Mouse (Mus musculus): ENCODE results near the gene Ivd.

The Ivd gene

DNA sequence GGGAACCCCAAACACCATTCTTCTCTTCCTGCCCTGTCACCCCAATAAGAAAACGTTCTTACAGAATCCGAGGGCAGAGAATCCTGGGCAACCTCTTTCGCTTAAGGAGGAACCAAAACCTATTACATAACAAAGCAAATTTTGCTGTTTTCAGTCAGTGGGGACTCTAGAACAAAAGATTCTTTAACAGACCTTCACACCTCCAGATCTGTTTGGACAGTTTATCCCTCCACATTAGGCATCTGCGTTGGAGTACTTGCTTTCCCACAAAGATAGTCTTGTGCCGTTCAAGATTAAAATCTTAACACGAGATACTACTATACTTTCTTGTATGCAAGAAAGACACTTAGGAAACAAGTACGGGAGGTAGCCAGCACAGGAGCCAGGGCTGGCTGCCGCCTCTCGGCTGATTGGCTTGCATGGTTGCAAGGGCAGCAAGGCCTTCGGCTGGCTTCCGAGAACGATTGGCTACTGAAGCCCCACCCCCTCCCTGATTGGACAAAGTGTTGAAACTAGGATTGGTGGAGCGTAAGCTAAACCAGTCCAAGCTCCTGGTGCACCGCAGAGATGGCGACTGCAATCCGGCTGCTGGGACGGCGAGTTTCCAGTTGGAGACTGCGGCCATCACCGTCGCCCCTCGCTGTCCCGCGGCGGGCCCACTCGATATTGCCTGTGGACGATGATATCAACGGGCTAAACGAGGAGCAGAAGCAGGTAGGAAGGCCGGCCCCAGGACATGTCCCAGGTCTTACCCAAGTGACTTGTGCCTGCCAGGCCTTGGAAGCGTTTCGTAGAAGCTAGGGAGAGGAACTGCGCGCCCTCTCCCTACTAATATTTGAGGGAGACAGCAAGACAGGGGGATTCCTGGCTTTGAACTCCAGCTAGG, at the start of gene Ivd:
TSS of gene Ivd (plus strand) at position 501 of the 886 bp plus-strand sequence.
- peak; percentile 92 for DNase-seq (ENCODE audit: low spot score)

DNA sequence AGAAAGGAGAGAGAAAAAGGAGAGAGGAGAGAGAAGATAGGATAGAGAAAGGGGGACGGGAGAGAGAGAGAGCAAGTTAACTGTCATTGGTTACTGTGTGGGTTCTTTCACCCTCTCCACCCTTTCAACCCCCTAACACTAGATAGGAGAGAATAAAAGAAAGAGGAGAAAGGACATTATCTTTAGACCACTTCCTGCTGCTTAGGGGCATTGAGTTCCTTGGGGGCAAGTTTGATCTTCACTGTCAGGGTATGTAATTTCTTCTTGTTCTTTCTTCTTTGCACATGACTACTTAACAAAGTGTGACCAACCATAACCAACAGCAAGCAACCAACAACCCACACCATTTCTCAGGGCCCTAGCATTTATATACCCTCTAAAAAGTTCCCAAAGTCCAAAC, 49.0 kb upstream of the Ivd start:
- DNase-seq (ENCODE audit: low spot score): no peak

DNA sequence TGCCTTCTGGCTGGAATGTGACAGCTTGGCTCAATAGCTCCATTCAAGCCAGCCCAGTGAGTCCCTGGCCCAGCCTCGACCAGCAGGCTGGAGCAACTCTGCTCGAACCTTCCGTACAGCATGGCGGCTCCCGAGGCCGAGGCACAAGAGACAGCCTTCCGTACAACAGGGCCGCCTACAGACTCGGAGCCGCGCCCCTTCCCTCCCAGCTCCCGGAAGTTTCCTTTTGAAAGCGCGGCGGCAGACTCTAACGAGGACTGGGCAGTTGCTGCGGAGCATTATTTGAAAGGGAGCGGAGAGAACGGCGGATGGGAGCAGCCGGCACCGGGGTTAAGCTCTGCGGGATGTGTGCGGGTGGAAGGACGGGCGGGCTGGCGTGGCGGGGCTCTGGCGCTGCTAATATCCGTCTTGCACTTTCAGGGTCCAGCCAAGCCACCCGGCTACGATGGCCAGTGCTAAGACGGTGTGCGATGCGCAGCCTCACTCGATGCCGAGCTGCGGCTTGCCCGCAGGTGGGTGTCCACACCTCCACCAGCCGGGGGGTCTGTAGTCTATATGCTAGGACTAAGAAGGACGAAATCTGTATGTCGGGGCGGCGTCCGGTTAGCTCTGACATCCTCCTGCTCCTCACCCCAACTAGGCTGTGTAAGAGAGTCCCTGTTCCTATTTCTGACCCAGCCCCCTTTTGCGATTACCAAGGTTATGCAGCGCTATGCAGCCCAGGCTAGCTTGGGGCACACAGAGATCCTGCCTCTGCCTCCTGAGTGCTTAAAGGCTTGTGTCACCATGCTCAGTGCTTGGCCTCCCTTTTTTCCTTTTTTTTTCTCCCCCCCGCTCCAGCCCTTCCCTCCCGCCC, 47.5 kb upstream of the Ivd start, which contains the start of gene Knstrn:
TSS of gene Knstrn (plus strand) at position 23 of the 856 bp plus-strand sequence.
- peak; percentile 87 for DNase-seq (ENCODE audit: low spot score)

DNA sequence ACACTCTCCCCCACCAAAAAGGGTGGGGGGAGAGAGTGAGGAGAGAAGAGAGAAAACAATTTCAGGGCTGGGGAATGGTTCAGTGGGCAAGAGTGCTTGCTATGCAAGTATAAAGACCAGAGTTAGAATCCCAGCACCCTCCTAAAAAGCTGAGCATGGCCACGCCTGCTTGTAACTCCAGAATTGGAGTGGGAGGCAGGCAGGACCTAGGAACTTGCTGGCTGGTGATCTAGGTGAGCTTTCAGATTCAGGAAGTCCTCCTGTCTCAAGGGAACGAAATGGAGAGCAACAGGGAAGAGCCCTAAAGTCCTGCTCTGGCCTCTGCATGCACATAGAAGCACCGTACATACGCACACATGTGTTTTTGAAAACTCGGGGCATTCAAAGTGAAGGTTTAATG, 39.0 kb upstream of the Ivd start:
- DNase-seq (ENCODE audit: low spot score): no peak

DNA sequence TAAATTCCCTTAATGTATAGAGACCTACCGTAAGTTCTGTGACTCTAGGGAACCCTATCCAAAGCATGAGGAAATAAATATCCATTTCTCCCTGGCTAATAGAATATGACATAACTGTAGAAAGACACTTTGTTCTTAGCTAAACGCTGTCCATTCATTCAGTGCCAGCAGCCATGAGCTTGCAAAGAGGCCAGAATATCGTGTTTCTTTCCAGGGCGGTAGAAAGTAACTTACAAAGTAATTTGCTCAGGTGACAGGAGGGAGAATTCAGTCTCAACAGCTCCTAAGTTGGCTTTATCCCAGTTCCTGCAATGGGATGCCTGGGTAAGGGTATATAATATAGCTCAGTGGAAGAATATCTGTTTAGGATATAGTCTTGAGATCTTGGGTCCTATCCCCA, 37.4 kb upstream of the Ivd start:
- DNase-seq (ENCODE audit: low spot score): no peak

DNA sequence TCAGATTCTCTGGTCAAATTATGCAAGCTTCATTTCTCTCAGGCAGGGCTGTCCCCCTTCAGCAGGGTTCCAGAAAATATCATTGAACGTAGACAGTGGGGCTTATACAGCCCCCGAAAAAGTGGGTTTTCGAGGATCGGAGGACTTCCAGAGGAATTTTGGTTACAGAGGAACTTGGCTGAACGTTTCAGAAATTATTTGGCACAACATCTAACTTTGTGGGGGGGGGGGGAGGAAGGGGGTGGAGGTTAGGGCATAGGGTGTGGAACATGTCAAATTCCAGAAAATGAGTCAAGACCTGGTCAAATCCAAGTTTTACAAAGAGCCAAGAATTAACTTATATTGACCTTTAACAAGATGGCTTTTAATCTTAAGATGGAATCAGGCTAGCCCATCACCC, 32.7 kb upstream of the Ivd start:
- no peak for DNase-seq (ENCODE audit: low spot score)

DNA sequence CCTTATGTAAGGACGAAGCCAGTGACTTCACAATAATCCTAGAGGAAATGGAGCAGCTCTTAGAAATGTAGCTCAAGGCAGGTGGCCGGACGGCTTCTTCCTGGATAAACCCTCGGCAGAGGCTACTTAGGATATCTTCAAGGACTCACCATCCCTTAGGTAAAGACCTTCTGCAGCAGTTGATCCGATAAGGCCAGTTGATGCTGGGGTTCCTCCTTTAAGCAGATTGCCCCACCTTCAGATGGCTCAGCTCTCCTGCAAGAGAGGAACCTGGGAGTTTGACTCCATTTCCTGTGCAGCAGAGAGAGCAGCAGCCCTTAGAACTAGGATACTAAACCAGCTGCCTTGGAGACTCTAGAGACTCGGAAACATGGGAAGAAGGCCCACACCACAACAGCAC, 27.7 kb upstream of the Ivd start:
- DNase-seq (ENCODE audit: low spot score): no peak

DNA sequence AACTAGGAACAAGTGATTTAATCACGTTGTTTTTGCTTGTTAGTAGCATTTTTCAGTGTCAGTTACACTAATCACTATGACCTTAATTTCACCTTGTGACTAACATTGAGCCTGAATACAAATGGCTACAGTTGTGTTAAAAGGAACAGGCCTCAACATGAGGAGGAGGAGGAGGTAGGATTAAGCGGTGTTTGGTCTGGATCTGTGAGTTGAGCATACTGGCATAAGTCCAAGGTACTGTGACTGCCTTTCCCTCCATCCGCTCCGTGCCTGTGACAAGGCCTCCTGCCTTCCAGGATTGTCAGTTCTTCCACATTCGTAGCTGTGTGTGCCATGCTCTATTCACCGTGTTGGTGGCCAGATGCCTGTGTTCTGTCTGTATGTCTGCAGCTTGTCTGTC, 26.6 kb upstream of the Ivd start:
- DNase-seq (ENCODE audit: low spot score): no peak

DNA sequence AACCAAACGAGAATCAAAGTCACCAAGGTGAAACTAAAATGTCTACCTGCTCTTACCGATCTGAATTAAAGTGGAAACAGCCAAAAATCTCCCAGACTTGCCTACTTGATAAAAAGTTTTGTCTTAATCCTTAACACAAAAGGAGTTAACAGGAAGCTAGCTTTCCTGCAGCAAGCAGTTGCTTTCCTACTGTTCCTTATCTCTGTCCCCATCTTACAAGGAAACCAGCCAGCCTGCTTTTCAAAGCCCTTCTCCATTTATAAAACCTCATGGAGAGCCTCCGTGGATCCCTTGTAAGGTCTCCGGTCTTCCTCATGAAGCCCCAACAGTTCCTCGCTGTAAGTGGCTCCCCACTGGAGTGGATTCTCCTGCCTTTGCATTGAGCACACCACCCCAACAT, 23.4 kb upstream of the Ivd start:
- no peak for DNase-seq (ENCODE audit: low spot score)

DNA sequence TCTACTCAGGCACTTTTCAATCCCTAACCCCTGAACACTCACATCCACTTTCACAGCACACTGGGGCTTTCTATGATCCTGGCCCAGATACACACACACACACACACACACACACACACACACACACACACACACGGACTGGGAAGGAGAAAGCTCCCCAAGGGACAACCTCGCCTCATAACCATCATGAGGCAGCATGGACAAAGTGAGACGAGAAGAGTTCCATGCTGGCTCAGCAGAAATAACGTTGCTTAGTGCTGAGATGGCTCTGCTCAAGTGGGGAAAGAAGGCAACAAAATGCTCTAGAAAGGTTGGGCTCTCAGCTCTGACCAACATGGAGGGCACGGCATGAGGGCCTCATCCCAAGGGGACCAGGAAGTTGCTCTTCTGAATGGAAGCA, 20.6 kb upstream of the Ivd start:
- no peak for DNase-seq (ENCODE audit: low spot score)

DNA sequence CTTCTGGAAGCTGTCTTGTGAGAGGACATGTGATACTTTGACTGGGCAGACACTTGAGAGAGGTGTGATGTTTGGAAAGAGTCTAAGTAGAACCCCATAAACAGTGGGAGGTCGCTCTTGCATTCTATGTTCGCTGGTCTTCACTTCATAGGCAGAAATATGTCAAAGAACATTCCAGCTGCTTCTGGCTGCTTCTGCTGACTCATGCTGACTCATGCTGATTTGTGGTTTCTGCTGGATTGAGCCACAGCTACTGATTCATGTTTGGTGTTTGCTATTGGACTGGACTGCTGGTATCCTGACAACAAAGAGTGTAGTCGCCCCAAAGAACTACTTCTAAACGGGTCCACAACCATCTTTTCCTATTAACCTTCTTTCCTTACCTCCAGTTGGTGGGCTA, 20.0 kb upstream of the Ivd start:
- DNase-seq (ENCODE audit: low spot score): no peak

DNA sequence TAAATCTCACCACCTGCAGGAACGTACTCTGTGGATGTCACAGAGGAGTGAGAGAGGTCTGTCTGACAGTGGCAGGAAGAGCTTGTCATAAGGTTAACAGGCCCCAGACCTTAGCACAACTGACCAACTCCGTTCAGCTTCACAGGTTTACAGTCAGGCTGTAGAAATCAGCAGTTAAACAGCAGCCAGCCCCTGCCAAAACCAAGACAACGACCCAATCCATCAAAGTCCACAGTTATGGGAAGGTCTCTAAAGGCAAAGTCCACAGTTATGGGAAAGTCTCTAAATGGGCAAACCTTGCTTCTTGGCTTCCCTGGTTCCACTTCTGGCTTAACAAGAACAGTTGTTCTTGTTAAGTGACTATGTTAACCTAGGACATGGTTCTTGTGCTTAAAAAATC, 17.3 kb upstream of the Ivd start:
- DNase-seq (ENCODE audit: low spot score): no peak

DNA sequence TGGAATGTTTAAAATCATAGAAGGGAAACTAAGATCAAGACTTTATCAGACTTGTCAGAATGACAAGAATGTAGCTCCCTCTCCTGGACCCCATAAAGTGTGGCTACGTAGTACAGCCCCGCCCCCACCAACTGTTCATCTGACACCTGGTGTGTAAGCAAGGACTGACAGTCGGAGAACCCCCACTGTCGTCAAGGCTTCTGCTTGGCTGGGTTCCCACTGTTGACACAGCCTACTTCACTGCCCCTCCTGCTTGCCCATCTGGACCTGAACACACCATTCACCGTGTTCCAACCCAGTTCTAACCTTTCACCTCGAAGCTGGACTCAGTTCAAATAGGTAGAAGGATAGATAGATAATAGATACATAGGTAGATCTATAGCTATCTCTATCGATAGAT, 15.5 kb upstream of the Ivd start:
- DNase-seq (ENCODE audit: low spot score): no peak

DNA sequence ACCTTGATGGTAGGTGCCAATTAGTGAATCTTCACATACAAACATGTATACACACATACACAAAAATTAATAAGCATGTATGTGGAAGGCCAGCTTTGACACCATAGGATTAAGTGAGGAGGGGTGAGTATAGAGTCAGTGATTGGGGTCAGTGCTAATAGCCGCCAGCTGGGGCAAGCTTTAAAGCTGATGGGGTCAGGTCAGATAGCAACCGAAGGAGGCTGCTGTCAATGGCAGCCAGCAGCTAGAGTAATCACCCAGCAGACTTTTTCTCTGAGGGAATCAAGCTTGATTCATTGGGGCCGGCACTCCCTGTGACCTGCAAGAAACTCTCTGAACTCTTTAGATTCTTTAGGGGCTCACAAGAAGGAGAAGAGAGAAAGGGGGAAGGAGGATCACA, 10.0 kb upstream of the Ivd start:
- DNase-seq (ENCODE audit: low spot score): no peak

DNA sequence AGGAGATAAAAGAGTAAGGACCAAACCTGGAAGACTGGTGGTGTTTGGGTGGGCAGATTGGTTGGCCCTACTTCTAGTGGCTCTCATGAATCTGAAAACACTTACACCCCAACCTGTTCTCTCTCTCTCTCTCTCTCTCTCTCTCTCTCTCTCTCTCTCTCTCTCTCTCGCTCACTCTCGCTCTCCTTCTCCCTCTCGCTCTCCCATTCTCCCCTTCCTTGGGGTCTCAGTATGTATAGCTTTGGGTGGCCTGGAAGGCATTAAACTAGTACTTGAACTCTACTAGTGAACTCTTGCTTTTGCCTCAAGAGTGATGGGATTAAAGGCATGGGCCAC, 554 bp downstream of the Ivd start:
- no peak for DNase-seq (ENCODE audit: low spot score)

DNA sequence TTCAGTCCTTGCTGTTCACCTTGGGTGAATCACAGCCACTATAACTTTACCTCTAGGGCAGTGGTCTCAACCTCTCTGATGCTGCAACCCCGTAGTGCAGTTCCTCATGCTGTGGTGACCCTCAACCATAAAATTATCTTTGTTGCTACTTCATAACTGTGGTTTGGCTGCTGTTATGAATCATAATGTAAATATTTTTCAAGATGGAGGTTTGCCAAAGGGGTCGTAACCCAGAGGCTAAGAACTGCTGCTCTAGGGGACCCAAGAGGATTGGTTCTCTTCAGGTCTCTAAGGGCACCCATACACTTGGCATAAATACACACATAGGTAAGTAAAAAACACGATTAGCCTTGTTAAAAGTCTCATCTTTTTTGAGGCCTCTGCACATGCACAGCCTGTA, 8.8 kb downstream of the Ivd start:
- no peak for DNase-seq (ENCODE audit: low spot score)

DNA sequence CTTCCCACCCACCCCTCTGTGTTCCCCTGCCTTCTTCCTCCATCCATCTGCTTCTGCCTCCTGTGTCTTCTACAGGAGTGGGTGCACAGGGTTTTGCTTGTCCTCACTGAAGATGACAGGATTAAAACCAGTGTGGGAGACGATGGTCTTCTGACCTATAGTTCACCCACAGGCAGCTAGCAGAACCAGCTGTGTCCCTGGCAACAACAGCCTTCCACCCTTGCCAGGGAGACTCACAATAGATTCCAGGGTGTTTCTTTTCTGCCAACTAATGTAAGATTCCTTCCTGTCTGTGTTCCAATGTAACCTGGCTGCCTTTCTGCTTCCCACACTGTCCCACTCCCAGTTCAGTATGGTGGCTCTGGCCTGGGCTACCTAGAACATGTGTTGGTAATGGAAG, 9.3 kb downstream of the Ivd start:
- DNase-seq (ENCODE audit: low spot score): no peak

DNA sequence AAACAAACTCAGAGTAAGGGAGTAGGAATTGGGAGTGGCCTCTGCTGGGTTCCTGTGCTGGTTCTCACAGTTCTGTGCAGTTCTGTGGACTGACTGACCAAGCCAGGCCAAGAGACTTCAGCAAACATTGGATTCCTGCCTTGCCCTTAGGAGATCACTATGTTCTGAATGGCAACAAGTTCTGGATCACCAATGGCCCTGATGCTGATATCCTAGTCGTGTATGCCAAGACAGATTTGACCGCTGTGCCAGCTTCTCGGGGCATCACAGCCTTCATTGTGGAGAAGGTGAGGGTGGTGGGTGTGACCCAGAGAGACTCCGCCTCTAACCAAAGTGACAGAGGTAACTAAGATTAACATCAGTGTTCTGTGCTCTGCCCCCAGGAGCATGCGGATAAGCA, 11.3 kb downstream of the Ivd start:
- no peak for DNase-seq (ENCODE audit: low spot score)

DNA sequence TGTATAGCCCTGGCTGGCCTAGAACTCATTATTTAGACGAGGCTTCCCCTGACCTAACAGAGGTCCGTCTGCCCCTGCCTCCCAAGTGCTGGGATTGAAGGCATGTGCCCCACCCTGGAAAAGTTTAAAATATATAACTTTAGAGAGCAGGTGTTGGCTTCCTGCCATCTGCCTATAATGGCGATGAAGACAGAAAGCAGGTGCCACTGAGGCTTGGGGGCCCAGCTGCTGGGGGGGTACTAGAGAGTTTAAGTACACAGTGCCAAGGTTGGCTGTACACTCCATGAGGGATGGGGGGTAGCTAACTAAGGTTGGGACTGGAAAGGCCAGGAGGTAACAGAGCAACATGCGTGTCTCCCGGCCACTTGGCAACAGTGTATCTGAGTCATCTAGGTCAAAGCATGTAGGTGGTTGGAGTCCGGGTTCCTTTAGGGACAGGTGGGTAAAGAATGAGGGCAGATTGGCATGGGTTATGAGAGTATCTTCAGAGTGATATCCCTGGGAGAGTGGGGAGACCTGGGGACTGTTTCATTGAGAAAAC, 12.2 kb downstream of the Ivd start:
- peak; percentile 38 for DNase-seq (ENCODE audit: low spot score)

DNA sequence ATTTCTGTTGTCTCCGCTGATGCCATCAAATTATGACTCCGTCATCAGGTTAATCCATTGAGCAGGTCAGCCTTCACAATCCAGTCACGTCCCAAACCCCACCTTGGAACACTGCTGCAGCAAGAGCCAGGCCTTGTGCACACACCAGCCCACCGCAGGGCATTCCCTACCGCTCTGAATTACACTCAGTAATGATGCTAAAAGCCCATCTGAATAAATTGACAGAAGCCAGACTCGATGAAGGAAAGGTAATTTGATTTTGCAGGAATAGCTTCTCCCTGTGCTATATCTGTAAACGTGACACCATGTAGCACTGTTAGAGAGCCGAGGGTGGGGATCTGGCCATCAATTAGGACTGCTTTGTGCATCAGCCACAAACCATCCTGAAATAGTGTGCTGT, 13.6 kb downstream of the Ivd start:
- DNase-seq (ENCODE audit: low spot score): no peak

DNA sequence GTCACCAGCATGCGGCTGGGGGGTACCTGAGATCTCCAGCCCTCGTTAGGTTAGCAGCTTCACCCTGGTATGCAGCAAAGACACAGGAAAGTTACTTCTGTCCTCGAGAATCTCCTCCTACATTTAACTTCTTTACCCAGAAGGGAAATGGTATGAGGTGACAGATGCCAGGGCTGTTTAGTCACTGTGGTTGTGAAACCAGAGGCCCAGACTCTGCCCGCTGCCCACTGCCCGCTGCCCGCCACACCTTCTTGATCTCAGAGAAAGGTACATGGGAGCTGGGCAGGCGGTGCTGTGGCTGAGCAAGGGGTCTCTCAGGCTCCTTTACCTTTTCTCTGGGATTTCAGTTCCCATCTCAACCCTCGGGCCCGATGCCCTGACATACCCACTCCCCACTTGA, 14.7 kb downstream of the Ivd start:
- peak; percentile 33 for DNase-seq (ENCODE audit: low spot score)

DNA sequence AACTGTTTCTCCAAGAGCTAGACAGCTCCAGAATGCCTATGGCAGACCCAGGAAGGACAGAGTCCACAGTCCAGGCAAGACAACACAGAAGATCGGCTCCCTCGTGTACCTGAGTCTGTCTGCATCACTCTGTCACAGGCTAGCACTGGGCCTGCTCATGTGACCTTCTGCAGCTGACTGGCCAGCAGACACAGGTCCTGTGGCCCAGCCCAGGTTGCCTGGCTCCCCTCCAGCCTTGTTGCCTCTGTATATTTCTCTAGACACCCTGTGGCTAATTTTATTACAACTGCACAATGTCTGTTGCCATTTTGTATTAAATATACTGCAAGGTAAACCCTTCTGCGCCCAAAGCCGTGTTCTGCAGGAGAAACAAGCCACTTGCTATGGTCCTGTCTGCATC, 19.3 kb downstream of the Ivd start:
- DNase-seq (ENCODE audit: low spot score): no peak

DNA sequence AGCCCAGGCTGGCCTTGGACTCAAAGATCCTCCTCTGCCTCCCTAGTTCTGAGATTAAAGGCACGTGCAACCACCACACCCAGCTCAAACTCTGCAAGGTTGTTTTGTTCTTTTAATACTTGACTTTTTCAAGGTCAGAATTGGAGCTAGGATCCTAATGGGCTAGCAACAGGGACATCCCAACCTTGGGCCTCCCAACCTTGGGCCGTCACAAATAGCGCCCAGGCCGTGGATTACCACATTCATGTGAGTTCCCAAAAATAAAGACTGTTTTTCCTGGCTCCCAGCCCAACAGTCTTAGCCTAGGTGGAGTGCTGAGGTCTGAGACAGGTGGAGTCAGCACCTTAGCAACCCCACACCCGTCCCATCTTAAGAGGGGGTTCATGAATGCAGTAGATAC, 20.2 kb downstream of the Ivd start:
- no peak for DNase-seq (ENCODE audit: low spot score)

Measured in testis, postnatal 10 days (tissue).